Mouse (Mus musculus) cerebellum, adult 18-20 months (tissue): Measurements from ENCODE around the gene Dennd1b.
A peak's percentile ranks its signal among the peaks of the same experiment; 100 is the strongest.

ENCODE experiments used
- DNase-seq, 2 experiments: peaks; one replicate each; pipeline ENCODE4 v3.0.0; 2021

Gene Dennd1b

GRCm38 (mm10) chr1:139090744-139091143 lies 127.5 kb downstream of the Dennd1b start:
- no peak for DNase-seq

DNA sequence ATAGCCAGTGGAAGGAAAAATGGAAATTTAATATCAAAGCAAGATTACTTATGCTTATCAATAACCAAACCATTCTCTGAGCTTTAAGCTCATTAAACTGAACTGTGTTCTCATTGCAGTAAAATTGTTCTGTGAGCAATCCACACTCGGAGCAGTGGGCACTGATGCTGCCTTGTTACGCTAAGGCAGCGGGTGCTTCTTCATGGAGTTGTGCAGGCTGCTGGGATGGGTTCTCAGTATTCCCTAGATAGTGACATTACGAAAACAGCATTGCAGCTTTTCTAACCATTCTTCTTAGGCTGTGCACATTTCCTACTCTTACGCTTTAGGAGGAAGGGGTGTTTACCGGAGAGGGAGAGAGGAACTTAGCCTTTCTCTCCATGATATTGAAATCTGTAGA lies 128.5 kb downstream of the Dennd1b start:
- DNase-seq = no peak

GRCm38 (mm10) chr1:139092144-139092543 lies 128.9 kb downstream of the Dennd1b start:
- no peak for DNase-seq

DNA sequence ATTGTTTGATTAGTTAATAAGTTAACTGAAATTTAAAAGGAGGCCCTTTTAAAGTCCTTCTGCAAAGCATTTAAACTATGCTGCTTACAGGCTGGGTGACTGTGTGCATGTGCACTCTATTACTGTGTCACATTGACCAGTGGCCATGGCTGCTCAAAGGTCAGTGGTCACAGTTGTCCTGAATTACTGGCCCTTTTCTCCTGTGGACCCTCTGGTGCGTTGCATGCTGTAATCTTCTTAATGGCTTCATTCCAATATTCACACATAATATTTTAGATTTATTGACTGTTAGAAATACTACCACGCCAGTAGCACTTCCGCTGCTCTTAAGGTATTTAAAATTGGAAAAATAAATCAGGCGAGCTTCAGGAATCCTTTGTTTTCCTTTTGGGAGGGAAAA lies 129.5 kb downstream of the Dennd1b start:
- no peak for DNase-seq

DNA sequence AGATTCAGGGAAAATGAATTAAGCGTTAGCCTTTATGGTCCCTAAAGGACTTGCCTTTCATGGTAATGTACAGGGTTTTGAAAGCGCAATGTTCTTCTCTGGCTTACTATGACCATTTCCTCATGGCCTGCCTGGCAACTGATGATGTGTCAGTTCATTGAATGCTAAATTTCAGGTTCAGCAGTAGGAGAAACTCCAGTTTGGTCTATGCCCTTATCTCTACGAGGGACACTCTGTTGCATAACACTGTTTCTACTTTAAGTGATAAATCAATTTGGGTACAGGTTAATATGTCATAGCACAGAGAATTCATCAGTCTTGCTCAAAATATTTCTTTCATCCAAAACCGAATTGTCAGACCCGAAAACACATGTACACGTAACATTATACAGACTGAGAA lies 133.1 kb downstream of the Dennd1b start:
- DNase-seq = no peak

- no peak for DNase-seq
Observed at GRCm38 (mm10) chr1:139098088-139098487, 134.9 kb downstream of the Dennd1b start.

DNA sequence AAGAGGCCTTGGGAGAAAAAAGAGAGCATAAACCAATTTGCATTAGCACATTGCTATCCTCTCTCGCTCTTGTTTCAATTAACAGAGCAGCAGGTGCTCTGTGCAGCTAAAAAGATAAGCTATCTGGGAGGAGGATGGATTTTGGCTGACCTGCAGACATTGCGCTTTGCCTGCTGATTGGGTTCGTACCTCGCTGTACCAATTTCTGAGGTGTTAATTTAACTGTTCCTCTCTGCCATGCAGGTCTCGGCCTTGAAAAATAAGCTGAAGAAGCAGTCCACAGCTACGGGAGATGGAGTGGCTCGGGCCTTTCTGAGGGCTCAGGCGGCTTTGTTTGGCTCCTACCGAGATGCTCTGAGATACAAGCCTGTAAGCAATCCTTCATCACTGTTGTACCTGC lies 138.5 kb downstream of the Dennd1b start:
- no peak for DNase-seq

DNA sequence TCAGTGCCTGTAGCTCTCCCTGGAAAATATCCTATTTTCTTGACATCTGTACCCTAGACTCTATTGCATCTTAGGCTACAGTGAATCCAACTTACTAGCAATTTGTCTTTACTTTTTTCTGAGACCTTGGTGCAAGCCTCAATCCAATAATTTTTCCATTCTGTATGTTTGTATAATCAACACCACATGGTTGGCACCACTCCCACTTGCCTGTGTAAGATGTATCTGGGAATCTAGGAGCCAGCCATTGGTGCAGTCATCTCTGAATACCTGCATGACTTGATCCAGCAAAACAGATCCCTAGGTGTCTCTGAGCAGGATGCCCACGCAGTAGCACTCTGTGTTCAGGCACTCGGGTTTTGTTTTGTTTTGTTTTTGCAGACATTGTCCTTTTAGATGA lies 145.0 kb downstream of the Dennd1b start:
- no peak for DNase-seq

- DNase-seq = no peak
Observed at GRCm38 (mm10) chr1:139122626-139123025, 159.4 kb downstream of the Dennd1b start.

DNA sequence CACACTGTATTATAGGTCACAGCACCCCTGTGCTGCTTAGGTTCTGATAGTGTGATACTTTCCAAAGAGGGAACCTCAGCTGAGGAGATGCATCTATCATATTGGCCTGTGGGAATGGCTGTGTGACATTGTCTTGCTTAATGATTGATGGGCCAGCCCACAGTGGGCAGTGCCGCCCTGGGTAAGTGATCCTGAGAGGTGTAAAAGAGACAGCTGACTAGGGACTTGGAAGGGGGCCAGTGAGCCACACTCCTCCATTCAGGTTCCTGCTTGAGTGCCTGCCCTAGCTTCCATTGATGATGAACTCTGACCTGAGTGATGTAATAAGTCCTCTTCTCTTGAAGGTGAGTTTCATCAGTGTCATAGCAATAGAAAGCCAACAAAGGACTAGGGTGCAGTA lies 176.4 kb downstream of the Dennd1b start:
- no peak for DNase-seq

DNA sequence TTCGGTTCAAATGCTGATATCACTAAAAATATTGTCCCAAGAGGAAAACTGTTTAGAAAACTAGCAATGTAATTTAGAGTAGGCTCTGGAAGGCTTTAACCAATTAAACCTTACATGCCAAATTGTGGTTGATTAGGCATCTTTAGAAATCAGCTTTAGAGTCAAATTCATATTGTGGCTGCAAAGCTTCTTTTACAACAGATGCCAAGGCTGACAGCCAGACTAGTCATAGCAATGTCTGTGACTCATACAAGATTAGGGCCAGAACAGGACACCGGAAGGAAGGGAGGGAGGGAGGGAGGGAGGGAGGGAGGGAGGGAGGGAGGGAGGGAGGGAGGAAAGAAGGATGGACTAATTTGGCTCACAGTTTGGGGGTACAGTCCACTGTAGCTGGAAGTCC lies 182.3 kb downstream of the Dennd1b start:
- DNase-seq = no peak

- DNase-seq = no peak
Observed at GRCm38 (mm10) chr1:139146306-139146705, 183.1 kb downstream of the Dennd1b start.

- DNase-seq = no peak
Observed at GRCm38 (mm10) chr1:139153006-139153405, 189.8 kb downstream of the Dennd1b start.

GRCm38 (mm10) chr1:139153493-139153892 lies 190.3 kb downstream of the Dennd1b start:
- DNase-seq = no peak

DNA sequence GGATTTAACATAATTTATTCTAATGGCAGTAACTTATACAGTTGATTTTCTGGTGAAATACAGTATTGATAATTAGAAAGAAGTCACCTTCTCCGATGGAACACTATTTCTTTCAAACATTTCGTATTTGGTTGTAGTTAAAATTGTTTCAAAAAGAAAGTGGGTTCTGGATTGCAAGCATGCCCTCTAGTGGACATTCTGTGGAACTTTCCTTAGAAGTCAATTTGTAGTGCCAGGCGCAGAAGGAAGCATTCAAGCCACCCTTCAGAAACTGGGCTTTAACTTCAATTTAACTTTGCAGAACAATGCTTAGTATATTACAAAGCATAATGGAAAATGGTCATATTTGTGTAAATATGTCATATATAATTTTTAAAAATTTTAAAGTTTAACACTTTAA lies 193.2 kb downstream of the Dennd1b start:
- peak in 1 of 2 experiments; percentile 16 for DNase-seq

DNA sequence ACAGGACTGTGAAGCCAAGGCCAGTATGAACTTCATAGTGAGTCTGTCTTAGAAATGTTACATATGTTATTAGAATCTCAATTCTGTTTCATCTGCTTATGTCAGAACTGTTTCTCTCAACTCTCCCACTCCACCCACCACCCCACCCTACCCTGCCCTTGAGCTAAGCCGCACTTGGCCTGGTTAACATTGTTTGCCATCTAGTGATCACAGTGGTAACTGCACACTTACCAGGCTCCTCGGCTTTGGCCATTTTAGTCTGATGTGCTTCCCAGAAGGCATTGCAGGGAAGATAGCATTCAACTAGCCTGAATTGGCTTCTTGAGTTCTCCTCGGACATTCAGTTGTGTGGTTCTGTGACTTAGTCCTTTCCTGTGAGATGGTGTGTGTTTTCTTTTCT lies 198.4 kb downstream of the Dennd1b start:
- DNase-seq = no peak

GRCm38 (mm10) chr1:139162814-139163213 lies 199.6 kb downstream of the Dennd1b start:
- DNase-seq = peak; percentile 23 to 31

GRCm38 (mm10) chr1:139174058-139174832 lies 211.0 kb downstream of the Dennd1b start:
- DNase-seq = no peak

DNA sequence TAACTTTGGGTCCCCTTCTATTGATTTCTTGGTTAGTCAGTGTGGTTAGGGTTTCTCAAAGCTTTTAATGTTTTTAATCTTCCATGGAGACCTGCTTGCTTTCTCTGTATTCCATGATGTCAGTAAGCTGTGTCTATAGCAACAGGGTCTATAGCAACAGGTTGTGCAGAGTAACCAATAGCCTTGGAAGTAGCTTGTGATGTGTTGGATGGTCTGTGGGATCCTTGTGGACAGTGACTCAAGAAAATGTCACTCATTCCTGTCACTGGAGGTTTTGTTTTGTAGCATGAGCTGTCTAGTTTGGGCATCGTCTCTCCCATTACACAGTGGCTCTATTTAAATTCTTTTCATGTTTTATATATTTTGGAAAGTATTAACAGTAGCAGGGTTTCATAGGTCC lies 216.5 kb downstream of the Dennd1b start:
- DNase-seq = no peak

DNA sequence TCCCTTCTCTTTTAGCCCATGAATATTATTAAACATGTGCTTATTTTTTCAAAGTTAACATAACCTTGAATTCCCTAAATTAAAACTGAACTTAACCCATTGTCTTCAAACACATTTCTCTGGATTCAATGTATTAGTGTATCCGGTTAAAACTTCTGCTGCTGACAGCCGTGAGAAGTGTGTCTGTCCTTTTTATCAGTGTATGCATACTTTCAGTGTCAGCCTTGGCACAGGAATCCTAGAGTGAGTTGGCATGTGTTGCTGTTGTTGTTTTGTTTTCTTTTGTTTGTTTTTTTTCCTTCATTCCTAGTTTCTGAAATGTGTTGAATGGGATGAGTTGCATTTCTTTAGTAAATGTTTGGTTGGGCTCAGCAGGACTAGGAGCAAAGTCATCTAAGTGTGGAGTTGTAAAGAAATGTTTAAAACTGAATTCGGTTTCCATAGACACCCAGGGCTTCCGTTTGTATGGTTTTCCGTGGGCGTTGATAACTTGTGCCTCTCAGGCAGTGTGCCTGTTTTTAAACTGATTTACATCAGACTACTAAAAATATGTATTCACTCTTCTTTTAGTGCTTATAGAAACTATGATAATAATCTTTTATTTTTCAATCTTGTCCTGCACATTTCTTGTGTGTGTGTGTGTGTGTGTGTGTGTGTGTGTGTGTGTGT lies 217.4 kb downstream of the Dennd1b start:
- DNase-seq = no peak

- no peak for DNase-seq
Observed at GRCm38 (mm10) chr1:139192635-139193034, 229.4 kb downstream of the Dennd1b start.

- no peak for DNase-seq
Observed at GRCm38 (mm10) chr1:139194011-139194410, 230.8 kb downstream of the Dennd1b start.

GRCm38 (mm10) chr1:139194428-139195028 lies 231.3 kb downstream of the Dennd1b start:
- no peak for DNase-seq

DNA sequence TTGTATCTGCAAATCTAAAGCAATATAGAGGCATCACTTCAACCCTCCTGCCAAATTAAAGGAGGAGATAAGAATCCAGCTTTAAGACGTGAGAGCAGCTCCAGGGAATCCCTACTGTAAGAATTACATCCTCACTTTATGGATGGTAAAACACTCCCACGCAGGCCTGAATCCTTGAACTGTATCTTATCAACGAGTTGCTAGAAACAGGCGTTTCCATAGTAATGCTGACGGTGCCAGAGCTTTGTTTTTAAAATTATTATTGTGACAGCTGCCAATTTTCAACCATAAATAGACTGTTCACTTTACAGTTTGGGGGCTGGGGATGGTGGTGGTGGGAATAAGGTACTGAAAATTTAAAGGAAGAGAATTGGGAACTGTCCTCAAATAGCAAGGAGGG lies 239.8 kb downstream of the Dennd1b start:
- no peak for DNase-seq
